Mouse (Mus musculus): ENCODE results near the gene Ccl5. TPM values are rescaled to one million over a fixed set of nuclear protein-coding genes. Genes with fewer than 3 reads are reported as not detected.

The Ccl5 gene
- polyA plus RNA-seq, 1 experiment from 2014 or later, result not detected

- no peaks in the 10 kb centered on the region for H3K9me3 ChIP-seq (ENCODE audit: control insufficient read depth, low read length)
- no peak overlapping the region for H3K9ac ChIP-seq
- H3K4me1 ChIP-seq (replicated peaks; ENCODE audit: control insufficient read depth, insufficient read depth, low read length), result no peaks in the 10 kb centered on the region
- no peak overlapping the region for H3K4me2 ChIP-seq (replicated peaks)
- H3K27ac ChIP-seq, result no peak overlapping the region
- WGBS, result 89% methylated on average over 1 of the region's 1 CpGs
- DNase-seq (ENCODE audit: low spot score), result no peak
- no peaks in the 10 kb centered on the region for H3K36me3 ChIP-seq (replicated peaks; ENCODE audit: control insufficient read depth, insufficient read depth)
- no peaks in the 10 kb centered on the region for H3K27me3 ChIP-seq (ENCODE audit: control insufficient read depth, insufficient read depth, low read length)
- ATAC-seq (ENCODE audit: low FRiP score), result no peak
- H3K4me3 ChIP-seq (replicated peaks; ENCODE audit: low read length), result no peak overlapping the region
These were observed 2.9 kb upstream of the Ccl5 start for GRCm38 (mm10) chr11:83533192-83533591.

GRCm38 (mm10) chr11:83529024-83529423 is 1.3 kb downstream of the Ccl5 start:
- ATAC-seq (ENCODE audit: low FRiP score) (no peak), DNase-seq (ENCODE audit: low spot score) (no peak)
- H3K4me3 ChIP-seq (replicated peaks; ENCODE audit: low read length), result no peak overlapping the region
- H3K4me2 ChIP-seq (replicated peaks), result no peak overlapping the region
- 0 out of 2 replicates have a peak, but pooled peaks cover 5% of the 10 kb centered on the region for H3K36me3 ChIP-seq (replicated peaks; ENCODE audit: control insufficient read depth, insufficient read depth)
- H3K9me3 ChIP-seq (ENCODE audit: control insufficient read depth, low read length), result no peaks in the 10 kb centered on the region
- 65% methylated on average over 12 of the region's 12 CpGs for WGBS
- no peak overlapping the region for H3K27ac ChIP-seq
- H3K4me1 ChIP-seq (replicated peaks; ENCODE audit: control insufficient read depth, insufficient read depth, low read length), result no peaks in the 10 kb centered on the region
- H3K27me3 ChIP-seq (ENCODE audit: control insufficient read depth, insufficient read depth, low read length), result no peaks in the 10 kb centered on the region
- no peak overlapping the region for H3K9ac ChIP-seq

GRCm38 (mm10) chr11:83522075-83522474 is 8.2 kb downstream of the Ccl5 start, which contains the start of gene Heatr9:
Gene Heatr9 (minus strand): TSS chr11:83522175.
- Histone ChIP-seq H3K4me2 (replicated peaks) (no peak within 1 kb of the TSS), H3K4me1 (replicated peaks; ENCODE audit: control insufficient read depth, insufficient read depth, low read length) (no peaks in the 10 kb centered on the region), H3K27ac (no peak within 1 kb of the TSS), H3K4me3 (replicated peaks; ENCODE audit: low read length) (no peak within 1 kb of the TSS), H3K36me3 (replicated peaks; ENCODE audit: control insufficient read depth, insufficient read depth) (peaks cover 8% of the 10 kb centered on the region; the same call in 1 of the 2 replicates), H3K9ac (no peak within 1 kb of the TSS), H3K9me3 (ENCODE audit: control insufficient read depth, low read length) (no peaks in the 10 kb centered on the region), H3K27me3 (ENCODE audit: control insufficient read depth, insufficient read depth, low read length) (no peaks in the 10 kb centered on the region)
- ATAC-seq (ENCODE audit: low FRiP score), result no peak
- no peak for DNase-seq (ENCODE audit: low spot score)
- 94% methylated on average over 3 of the region's 3 CpGs for WGBS

DNA sequence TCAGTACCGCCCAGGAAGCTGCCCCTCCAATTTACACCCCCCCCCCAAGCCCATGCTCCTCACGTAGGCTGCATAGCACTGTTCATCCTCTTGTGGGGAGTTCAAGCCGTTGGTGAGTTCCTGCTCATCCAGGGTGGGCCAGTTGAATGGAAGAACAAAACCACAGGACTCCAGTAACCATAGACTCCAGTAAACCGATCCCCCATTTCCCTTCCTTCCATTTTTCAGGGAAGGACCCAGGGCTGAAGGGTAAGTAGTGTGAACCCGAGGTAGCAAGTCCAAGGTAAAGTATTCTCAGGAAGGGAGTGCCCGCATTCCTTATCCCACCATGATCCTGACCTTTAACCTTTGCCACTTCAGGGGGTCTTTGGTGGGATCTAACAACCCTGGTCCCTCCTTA is 11.9 kb downstream of the Ccl5 start:
- no peak overlapping the region for H3K27ac ChIP-seq
- H3K4me3 ChIP-seq (replicated peaks; ENCODE audit: low read length), result no peak overlapping the region
- DNase-seq (ENCODE audit: low spot score), result no peak
- ATAC-seq (ENCODE audit: low FRiP score), result no peak
- no peak overlapping the region for H3K4me2 ChIP-seq (replicated peaks)
- H3K4me1 ChIP-seq (replicated peaks; ENCODE audit: control insufficient read depth, insufficient read depth, low read length), result no peaks in the 10 kb centered on the region
- H3K9me3 ChIP-seq (ENCODE audit: control insufficient read depth, low read length), result no peaks in the 10 kb centered on the region
- no peaks in the 10 kb centered on the region for H3K27me3 ChIP-seq (ENCODE audit: control insufficient read depth, insufficient read depth, low read length)
- peaks cover 11% of the 10 kb centered on the region; the same call in 1 of the 2 replicates for H3K36me3 ChIP-seq (replicated peaks; ENCODE audit: control insufficient read depth, insufficient read depth)
- 75% methylated on average over 6 of the region's 6 CpGs for WGBS
- no peak overlapping the region for H3K9ac ChIP-seq

DNA sequence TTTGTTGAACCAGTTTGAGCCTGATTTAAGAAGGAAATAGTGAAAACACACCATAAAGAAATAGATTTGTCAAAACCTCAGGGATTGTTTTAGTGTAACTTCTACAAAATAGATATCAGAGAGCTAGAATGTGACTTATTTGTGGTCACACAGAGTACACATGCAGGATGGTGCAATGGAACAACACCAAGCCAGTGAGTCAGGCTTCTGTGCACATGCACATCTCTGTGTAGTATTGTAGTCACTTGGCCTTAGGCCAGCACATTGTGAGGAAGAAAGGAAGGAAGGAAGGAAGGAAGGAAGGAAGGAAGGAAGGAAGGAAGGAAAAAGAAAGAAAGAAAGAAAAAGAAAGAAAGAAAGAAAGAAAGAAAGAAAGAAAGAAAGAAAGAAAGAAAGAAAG is 13.2 kb downstream of the Ccl5 start:
- no peak for ATAC-seq (ENCODE audit: low FRiP score)

DNA sequence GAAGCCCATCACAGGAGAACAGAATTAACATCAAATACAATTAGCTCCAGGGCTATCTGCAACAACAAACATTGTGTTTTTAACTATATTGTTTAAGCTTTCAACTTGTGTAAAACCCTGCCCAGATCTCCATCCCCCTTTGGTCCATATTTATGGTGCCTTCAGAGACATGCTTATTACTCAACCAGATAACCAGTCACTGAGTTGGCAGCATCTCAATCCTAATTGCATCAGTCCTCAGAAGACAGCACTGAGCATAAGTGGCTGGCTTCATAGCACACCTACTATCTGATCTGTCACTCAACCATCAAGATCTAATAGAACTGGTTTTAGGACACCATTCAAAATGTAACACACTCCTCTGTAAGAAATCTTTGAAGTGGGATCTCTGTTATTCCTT is 20.8 kb downstream of the Ccl5 start:
- no peak overlapping the region for H3K4me3 ChIP-seq (replicated peaks; ENCODE audit: low read length)
- no peaks in the 10 kb centered on the region for H3K27me3 ChIP-seq (ENCODE audit: control insufficient read depth, insufficient read depth, low read length)
- no peaks in the 10 kb centered on the region for H3K4me1 ChIP-seq (replicated peaks; ENCODE audit: control insufficient read depth, insufficient read depth, low read length)
- no peak overlapping the region for H3K4me2 ChIP-seq (replicated peaks)
- H3K9ac ChIP-seq, result no peak overlapping the region
- no peak overlapping the region for H3K27ac ChIP-seq
- peaks cover 35% of the 10 kb centered on the region for H3K36me3 ChIP-seq (replicated peaks; ENCODE audit: control insufficient read depth, insufficient read depth)
- ATAC-seq (ENCODE audit: low FRiP score) (no peak), DNase-seq (ENCODE audit: low spot score) (no peak)
- no peaks in the 10 kb centered on the region for H3K9me3 ChIP-seq (ENCODE audit: control insufficient read depth, low read length)

More for the DNA sequence above, 13.2 kb downstream of the Ccl5 start:
- no peak for DNase-seq (ENCODE audit: low spot score)
- Histone ChIP-seq H3K36me3 (replicated peaks; ENCODE audit: control insufficient read depth, insufficient read depth) (peaks cover 11% of the 10 kb centered on the region; the same call in 1 of the 2 replicates), H3K4me1 (replicated peaks; ENCODE audit: control insufficient read depth, insufficient read depth, low read length) (no peaks in the 10 kb centered on the region), H3K27me3 (ENCODE audit: control insufficient read depth, insufficient read depth, low read length) (no peaks in the 10 kb centered on the region), H3K9ac (no peak overlapping the region), H3K4me3 (replicated peaks; ENCODE audit: low read length) (no peak overlapping the region), H3K4me2 (replicated peaks) (no peak overlapping the region), H3K27ac (no peak overlapping the region), H3K9me3 (ENCODE audit: control insufficient read depth, low read length) (no peaks in the 10 kb centered on the region)

GRCm38 (mm10) chr11:83504308-83504707 is 26.0 kb downstream of the Ccl5 start:
- no peak for DNase-seq (ENCODE audit: low spot score)
- Histone ChIP-seq H3K9ac (no peak overlapping the region), H3K27ac (no peak overlapping the region), H3K27me3 (ENCODE audit: control insufficient read depth, insufficient read depth, low read length) (no peaks in the 10 kb centered on the region), H3K9me3 (ENCODE audit: control insufficient read depth, low read length) (no peaks in the 10 kb centered on the region), H3K36me3 (replicated peaks; ENCODE audit: control insufficient read depth, insufficient read depth) (peaks cover 82% of the 10 kb centered on the region), H3K4me2 (replicated peaks) (no peak overlapping the region), H3K4me3 (replicated peaks; ENCODE audit: low read length) (no peak overlapping the region), H3K4me1 (replicated peaks; ENCODE audit: control insufficient read depth, insufficient read depth, low read length) (no peaks in the 10 kb centered on the region)
- 91% methylated on average over 5 of the region's 5 CpGs for WGBS
- no peak for ATAC-seq (ENCODE audit: low FRiP score)

DNA sequence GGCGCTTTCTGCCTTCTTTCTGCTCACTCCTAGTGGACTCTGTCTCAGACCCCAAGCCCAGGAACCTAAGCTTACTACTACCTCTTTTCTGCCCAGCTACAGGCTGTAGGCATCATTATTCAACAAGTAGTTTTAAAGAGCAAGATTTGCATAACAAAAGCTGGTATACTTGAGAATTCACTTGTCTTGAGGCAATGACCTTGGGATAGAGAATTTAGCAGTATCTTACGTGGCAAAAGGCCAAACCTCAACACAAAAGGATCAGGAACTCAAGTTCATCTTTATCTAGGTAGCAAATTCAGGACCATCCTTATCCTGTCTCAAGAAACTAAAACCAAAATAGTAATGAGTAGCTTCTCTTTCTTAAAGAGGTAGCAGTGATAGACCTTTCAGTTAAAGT is 34.7 kb downstream of the Ccl5 start:
- WGBS, result 63% methylated on average over 2 of the region's 2 CpGs
- Histone ChIP-seq H3K9ac (no peak overlapping the region), H3K27ac (no peak overlapping the region), H3K4me1 (replicated peaks; ENCODE audit: control insufficient read depth, insufficient read depth, low read length) (no peaks in the 10 kb centered on the region), H3K27me3 (ENCODE audit: control insufficient read depth, insufficient read depth, low read length) (no peaks in the 10 kb centered on the region), H3K4me2 (replicated peaks) (no peak overlapping the region), H3K4me3 (replicated peaks; ENCODE audit: low read length) (no peak overlapping the region), H3K36me3 (replicated peaks; ENCODE audit: control insufficient read depth, insufficient read depth) (peaks cover 44% of the 10 kb centered on the region), H3K9me3 (ENCODE audit: control insufficient read depth, low read length) (no peaks in the 10 kb centered on the region)
- DNase-seq (ENCODE audit: low spot score) (no peak), ATAC-seq (ENCODE audit: low FRiP score) (no peak)

GRCm38 (mm10) chr11:83491488-83491887 is 38.8 kb downstream of the Ccl5 start:
- ATAC-seq (ENCODE audit: low FRiP score) (no peak), DNase-seq (ENCODE audit: low spot score) (no peak)
- no peak overlapping the region for H3K4me2 ChIP-seq (replicated peaks)
- WGBS, result 94% methylated on average over 4 of the region's 4 CpGs
- H3K9ac ChIP-seq, result no peak overlapping the region
- no peaks in the 10 kb centered on the region for H3K4me1 ChIP-seq (replicated peaks; ENCODE audit: control insufficient read depth, insufficient read depth, low read length)
- H3K36me3 ChIP-seq (replicated peaks; ENCODE audit: control insufficient read depth, insufficient read depth), result peaks cover 42% of the 10 kb centered on the region
- H3K27me3 ChIP-seq (ENCODE audit: control insufficient read depth, insufficient read depth, low read length), result no peaks in the 10 kb centered on the region
- no peak overlapping the region for H3K4me3 ChIP-seq (replicated peaks; ENCODE audit: low read length)
- no peaks in the 10 kb centered on the region for H3K9me3 ChIP-seq (ENCODE audit: control insufficient read depth, low read length)
- no peak overlapping the region for H3K27ac ChIP-seq

All from hindbrain, embryonic 14.5 days (tissue).